Mouse (Mus musculus): ENCODE measurements at regions not wholly inside any gene's neighbourhood (a gene's known extent, or its start where the extent isn't known, plus 50 kb on each side); places are given as distances from the start of the nearest gene placed in this dataset.

DNA sequence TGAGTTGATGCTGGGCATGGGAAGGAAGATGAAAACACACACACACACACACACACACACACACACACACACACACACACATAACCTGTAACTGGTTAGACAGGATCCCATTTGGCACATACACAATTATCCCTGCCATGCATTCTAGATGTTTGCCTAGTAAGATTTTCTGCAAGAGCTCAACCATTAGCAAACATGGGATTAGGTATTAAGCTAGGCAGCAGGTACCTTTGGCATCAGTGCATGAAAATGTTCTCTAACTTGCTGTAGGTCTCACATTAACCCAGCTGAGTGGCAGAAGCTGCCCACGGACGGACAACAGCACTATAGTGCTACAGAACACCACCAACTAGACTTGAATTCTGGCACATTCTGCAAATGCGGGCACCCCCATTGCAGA is 413.8 kb upstream of the Tmpo start:
- 93% methylated on average over 3 of the region's 3 CpGs for WGBS
- H3K27me3 ChIP-seq (ENCODE audit: control insufficient read depth, insufficient read depth, low read depth, low read length), result no peaks in the 10 kb centered on the region
- no peak for ATAC-seq
- H3K4me3 ChIP-seq (ENCODE audit: low read depth, low read length), result no peak overlapping the region
- H3K27ac ChIP-seq (ENCODE audit: low read length), result no peak overlapping the region
- H3K4me1 ChIP-seq (ENCODE audit: control insufficient read depth, insufficient read depth, low read length), result peaks cover 9% of the 10 kb centered on the region
- no peaks in the 10 kb centered on the region for H3K36me3 ChIP-seq (ENCODE audit: control insufficient read depth, insufficient read depth, low read length)
- H3K4me2 ChIP-seq (ENCODE audit: low read length), result no peak overlapping the region
- H3K9ac ChIP-seq (ENCODE audit: low read depth, low read length), result no peak overlapping the region
- no peaks in the 10 kb centered on the region for H3K9me3 ChIP-seq (replicated peaks; ENCODE audit: control insufficient read depth, low read length, poor library complexity, severe bottlenecking)

DNA sequence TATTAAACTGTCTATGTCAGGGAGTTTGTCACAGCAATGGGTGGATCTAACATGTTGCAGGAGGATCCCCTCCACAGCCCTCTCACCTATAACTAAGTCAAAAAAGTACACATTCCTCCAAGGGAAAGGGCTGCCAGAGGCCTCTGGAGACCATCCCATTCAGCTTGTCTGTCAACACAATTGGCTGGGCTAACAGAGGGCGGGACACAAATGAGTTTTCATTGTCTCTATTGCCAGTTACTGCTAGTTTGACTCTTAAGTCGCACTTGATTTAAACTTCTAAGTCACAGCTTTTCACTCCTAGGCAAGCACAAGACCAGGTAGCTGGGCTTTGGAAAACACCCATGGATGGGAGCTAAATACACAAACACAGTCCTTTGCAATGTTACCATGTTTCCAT is 412.3 kb upstream of the Tmpo start:
- Histone ChIP-seq H3K4me2 (ENCODE audit: low read length) (no peak overlapping the region), H3K27ac (ENCODE audit: low read length) (no peak overlapping the region), H3K27me3 (ENCODE audit: control insufficient read depth, insufficient read depth, low read depth, low read length) (no peaks in the 10 kb centered on the region), H3K36me3 (ENCODE audit: control insufficient read depth, insufficient read depth, low read length) (no peaks in the 10 kb centered on the region), H3K4me3 (ENCODE audit: low read depth, low read length) (no peak overlapping the region), H3K9me3 (replicated peaks; ENCODE audit: control insufficient read depth, low read length, poor library complexity, severe bottlenecking) (no peaks in the 10 kb centered on the region), H3K4me1 (ENCODE audit: control insufficient read depth, insufficient read depth, low read length) (peaks cover 9% of the 10 kb centered on the region), H3K9ac (ENCODE audit: low read depth, low read length) (no peak overlapping the region)
- WGBS, result 83% methylated on average over 2 of the region's 2 CpGs
- no peak for ATAC-seq

- Histone ChIP-seq H3K9ac (ENCODE audit: low read depth, low read length) (no peak overlapping the region), H3K4me2 (ENCODE audit: low read length) (no peak overlapping the region), H3K36me3 (ENCODE audit: control insufficient read depth, insufficient read depth, low read length) (no peaks in the 10 kb centered on the region), H3K27ac (ENCODE audit: low read length) (no peak overlapping the region), H3K4me1 (ENCODE audit: control insufficient read depth, insufficient read depth, low read length) (peaks cover 9% of the 10 kb centered on the region), H3K27me3 (ENCODE audit: control insufficient read depth, insufficient read depth, low read depth, low read length) (no peaks in the 10 kb centered on the region), H3K4me3 (ENCODE audit: low read depth, low read length) (no peak overlapping the region), H3K9me3 (replicated peaks; ENCODE audit: control insufficient read depth, low read length, poor library complexity, severe bottlenecking) (no peaks in the 10 kb centered on the region)
- WGBS, result 59% methylated on average over 10 of the region's 10 CpGs
- 0 out of 2 replicates have a peak, but pooled peaks have one; percentile 45 for ATAC-seq
Observed at GRCm38 (mm10) chr10:91591845-91592244, 410.7 kb upstream of the Tmpo start.

GRCm38 (mm10) chr10:91591398-91591811 is 410.3 kb upstream of the Tmpo start:
- Histone ChIP-seq H3K9me3 (replicated peaks; ENCODE audit: control insufficient read depth, low read length, poor library complexity, severe bottlenecking) (no peaks in the 10 kb centered on the region), H3K36me3 (ENCODE audit: control insufficient read depth, insufficient read depth, low read length) (no peaks in the 10 kb centered on the region), H3K4me3 (ENCODE audit: low read depth, low read length) (no peak overlapping the region), H3K9ac (ENCODE audit: low read depth, low read length) (no peak overlapping the region), H3K4me2 (ENCODE audit: low read length) (no peak overlapping the region), H3K4me1 (ENCODE audit: control insufficient read depth, insufficient read depth, low read length) (peaks cover 9% of the 10 kb centered on the region), H3K27ac (ENCODE audit: low read length) (peak overlapping the region; percentile 38; the same call in 1 of the 2 replicates), H3K27me3 (ENCODE audit: control insufficient read depth, insufficient read depth, low read depth, low read length) (no peaks in the 10 kb centered on the region)
- WGBS, result 18% methylated on average over 3 of the region's 3 CpGs
- ATAC-seq, result 0 out of 2 replicates have a peak, but pooled peaks have one; percentile 54

GRCm38 (mm10) chr10:91583204-91583603 is 402.1 kb upstream of the Tmpo start:
- no peaks in the 10 kb centered on the region for H3K9me3 ChIP-seq (replicated peaks; ENCODE audit: control insufficient read depth, low read length, poor library complexity, severe bottlenecking)
- no peaks in the 10 kb centered on the region for H3K27me3 ChIP-seq (ENCODE audit: control insufficient read depth, insufficient read depth, low read depth, low read length)
- ATAC-seq, result no peak
- H3K4me1 ChIP-seq (ENCODE audit: control insufficient read depth, insufficient read depth, low read length), result 0 out of 2 replicates have a peak, but pooled peaks cover 4% of the 10 kb centered on the region
- no peaks in the 10 kb centered on the region for H3K36me3 ChIP-seq (ENCODE audit: control insufficient read depth, insufficient read depth, low read length)
- no peak overlapping the region for H3K9ac ChIP-seq (ENCODE audit: low read depth, low read length)
- 86% methylated on average over 3 of the region's 3 CpGs for WGBS
- H3K4me3 ChIP-seq (ENCODE audit: low read depth, low read length), result no peak overlapping the region
- no peak overlapping the region for H3K27ac ChIP-seq (ENCODE audit: low read length)
- no peak overlapping the region for H3K4me2 ChIP-seq (ENCODE audit: low read length)

DNA sequence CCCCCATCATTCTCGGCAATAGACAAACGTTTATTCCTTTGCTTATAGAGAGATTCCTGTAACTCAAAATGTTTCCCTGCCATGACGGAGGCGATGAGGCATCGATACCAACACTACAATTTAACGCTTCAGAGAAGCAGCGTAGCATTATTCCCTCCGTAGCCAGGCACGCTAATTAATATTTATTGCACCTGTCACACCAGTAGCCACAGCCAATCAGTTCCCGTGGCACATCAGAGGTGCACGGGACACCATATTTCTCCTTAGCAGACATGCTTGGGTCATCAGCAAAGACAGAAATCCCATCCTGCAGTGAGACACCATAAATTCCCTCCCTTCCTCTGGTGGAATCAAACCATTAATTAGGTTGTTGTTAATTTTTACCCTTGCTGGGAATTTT is 399.8 kb upstream of the Tmpo start:
- Histone ChIP-seq H3K4me2 (ENCODE audit: low read length) (peak overlapping the region; percentile 7; the same call in 1 of the 2 replicates), H3K27me3 (ENCODE audit: control insufficient read depth, insufficient read depth, low read depth, low read length) (no peaks in the 10 kb centered on the region), H3K4me1 (ENCODE audit: control insufficient read depth, insufficient read depth, low read length) (0 out of 2 replicates have a peak, but pooled peaks cover 4% of the 10 kb centered on the region), H3K4me3 (ENCODE audit: low read depth, low read length) (no peak overlapping the region), H3K27ac (ENCODE audit: low read length) (no peak overlapping the region), H3K36me3 (ENCODE audit: control insufficient read depth, insufficient read depth, low read length) (no peaks in the 10 kb centered on the region), H3K9me3 (replicated peaks; ENCODE audit: control insufficient read depth, low read length, poor library complexity, severe bottlenecking) (no peaks in the 10 kb centered on the region), H3K9ac (ENCODE audit: low read depth, low read length) (no peak overlapping the region)
- ATAC-seq, result no peak
- 58% methylated on average over 11 of the region's 11 CpGs for whole genome bisulfite sequencing

- no peaks in the 10 kb centered on the region for H3K9me3 ChIP-seq (replicated peaks; ENCODE audit: control insufficient read depth, low read length, poor library complexity, severe bottlenecking)
- no peak overlapping the region for H3K9ac ChIP-seq (ENCODE audit: low read depth, low read length)
- no peak overlapping the region for H3K4me3 ChIP-seq (ENCODE audit: low read depth, low read length)
- ATAC-seq, result 0 out of 2 replicates have a peak, but pooled peaks have one; percentile 8
- H3K36me3 ChIP-seq (ENCODE audit: control insufficient read depth, insufficient read depth, low read length), result no peaks in the 10 kb centered on the region
- no peak overlapping the region for H3K4me2 ChIP-seq (ENCODE audit: low read length)
- H3K27ac ChIP-seq (ENCODE audit: low read length), result no peak overlapping the region
- 69% methylated on average over 17 of the region's 17 CpGs for WGBS
- 0 out of 2 replicates have a peak, but pooled peaks cover 3% of the 10 kb centered on the region for H3K4me1 ChIP-seq (ENCODE audit: control insufficient read depth, insufficient read depth, low read length)
- no peaks in the 10 kb centered on the region for H3K27me3 ChIP-seq (ENCODE audit: control insufficient read depth, insufficient read depth, low read depth, low read length)
Observed at GRCm38 (mm10) chr10:91575323-91576064, 394.4 kb upstream of the Tmpo start.

DNA sequence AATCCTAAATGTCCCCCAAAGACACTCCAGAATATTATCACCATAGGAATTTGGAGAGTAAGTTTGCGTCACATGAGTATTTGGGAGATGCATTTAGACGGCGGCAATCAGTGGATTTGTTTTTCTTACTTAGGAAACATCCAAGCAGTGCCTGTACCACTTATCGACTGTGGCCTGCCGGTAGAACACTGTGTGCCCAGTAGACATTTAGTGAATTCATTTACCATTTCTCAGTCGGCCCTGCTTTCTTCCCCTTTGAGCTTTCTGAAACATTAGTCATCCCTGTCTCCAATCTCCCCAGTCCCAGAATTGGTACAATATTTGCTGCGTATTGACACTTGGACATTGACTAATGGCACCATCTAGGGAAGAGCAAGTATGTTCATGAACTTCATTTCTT is 391.7 kb upstream of the Tmpo start:
- WGBS, result 85% methylated on average over 7 of the region's 7 CpGs
- H3K27ac ChIP-seq (ENCODE audit: low read length), result no peak overlapping the region
- no peak for ATAC-seq
- peaks cover 2% of the 10 kb centered on the region; the same call in 1 of the 2 replicates for H3K4me1 ChIP-seq (ENCODE audit: control insufficient read depth, insufficient read depth, low read length)
- H3K9ac ChIP-seq (ENCODE audit: low read depth, low read length), result no peak overlapping the region
- H3K4me3 ChIP-seq (ENCODE audit: low read depth, low read length), result no peak overlapping the region
- no peaks in the 10 kb centered on the region for H3K27me3 ChIP-seq (ENCODE audit: control insufficient read depth, insufficient read depth, low read depth, low read length)
- H3K9me3 ChIP-seq (replicated peaks; ENCODE audit: control insufficient read depth, low read length, poor library complexity, severe bottlenecking), result no peaks in the 10 kb centered on the region
- no peak overlapping the region for H3K4me2 ChIP-seq (ENCODE audit: low read length)
- H3K36me3 ChIP-seq (ENCODE audit: control insufficient read depth, insufficient read depth, low read length), result no peaks in the 10 kb centered on the region

DNA sequence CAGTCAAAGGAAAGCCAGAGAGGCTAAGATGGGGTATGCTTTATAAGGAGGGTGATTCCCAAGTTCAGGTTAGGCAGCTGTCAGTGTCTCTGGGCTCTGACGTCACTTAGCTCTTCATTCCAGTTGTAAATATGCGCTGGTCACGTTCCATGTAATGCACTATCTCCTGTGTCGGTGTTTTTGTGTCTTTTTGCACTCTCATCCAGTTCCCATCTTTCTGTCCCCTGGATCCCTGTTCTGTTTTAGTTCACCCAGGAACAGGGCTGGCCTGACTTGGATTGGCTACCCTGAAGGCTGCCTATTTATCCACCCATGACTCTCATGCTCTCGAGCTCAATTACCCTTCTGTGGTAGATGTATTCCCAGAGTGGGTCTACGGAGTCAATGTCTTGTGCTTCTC is 387.9 kb upstream of the Tmpo start:
- WGBS, result 88% methylated on average over 6 of the region's 6 CpGs
- no peaks in the 10 kb centered on the region for H3K27me3 ChIP-seq (ENCODE audit: control insufficient read depth, insufficient read depth, low read depth, low read length)
- H3K4me3 ChIP-seq (ENCODE audit: low read depth, low read length), result no peak overlapping the region
- no peak overlapping the region for H3K4me2 ChIP-seq (ENCODE audit: low read length)
- H3K4me1 ChIP-seq (ENCODE audit: control insufficient read depth, insufficient read depth, low read length), result peaks cover 2% of the 10 kb centered on the region
- no peak overlapping the region for H3K9ac ChIP-seq (ENCODE audit: low read depth, low read length)
- no peaks in the 10 kb centered on the region for H3K36me3 ChIP-seq (ENCODE audit: control insufficient read depth, insufficient read depth, low read length)
- H3K27ac ChIP-seq (ENCODE audit: low read length), result no peak overlapping the region
- ATAC-seq, result no peak
- no peaks in the 10 kb centered on the region for H3K9me3 ChIP-seq (replicated peaks; ENCODE audit: control insufficient read depth, low read length, poor library complexity, severe bottlenecking)
